Mouse (Mus musculus): ENCODE data around the gene Lpgat1.

- TF ChIP-seq POLR2A (IDR thresholded peaks at IDR 0.05; ENCODE audit: insufficient read length, low read depth) (no peak), POLR2AphosphoS2 (IDR thresholded peaks at IDR 0.05; ENCODE audit: insufficient read length, low read depth) (no peak), TCF12 (IDR thresholded peaks at IDR 0.05; ENCODE audit: insufficient read depth, poor library complexity, severe bottlenecking) (no peak), CEBPB (IDR thresholded peaks at IDR 0.05; ENCODE audit: insufficient read depth, poor library complexity, severe bottlenecking) (no peak), MAX (IDR thresholded peaks at IDR 0.05; ENCODE audit: low read depth) (no peak), E2F4 (IDR thresholded peaks at IDR 0.05; ENCODE audit: insufficient read depth) (no peak), USF1 (IDR thresholded peaks at IDR 0.05; ENCODE audit: low read depth) (no peak), REST (IDR thresholded peaks at IDR 0.05; ENCODE audit: insufficient read depth, insufficient read length) (no peak), MYOD1 (IDR thresholded peaks at IDR 0.05; ENCODE audit: control insufficient read depth in 1 of 3, insufficient read length in 2 of 3, low read depth in 2 of 3) (no peak)
Observed at GRCm38 (mm10) chr1:191811774-191812173, 94.1 kb downstream of the Lpgat1 start.
